Mouse (Mus musculus) heart, embryonic 10.5 days (tissue): ENCODE measurements at regions not wholly inside any gene's neighbourhood (a gene's known extent, or its start where the extent isn't known, plus 50 kb on each side); places are given as distances from the start of the nearest gene placed in this dataset.

Source experiments
- DNase-seq: peaks from one replicate; pipeline ENCODE4 v3.0.0-alpha.2; 2017; ENCODE audit warnings: low spot score
- H3K27ac ChIP-seq: fragments of 300-500 bp; sonication (generic); 2 replicates; pipeline ENCODE4 v1.5.1; 2016; ENCODE audit warnings: mild to moderate bottlenecking
- H3K27me3 ChIP-seq: fragments of 300-500 bp; sonication (generic); 2 replicates; pipeline ENCODE4 v1.6.1; 2016; ENCODE audit warnings: mild to moderate bottlenecking; ENCODE audit not compliant: poor library complexity, insufficient read depth, severe bottlenecking
- H3K36me3 ChIP-seq: fragments of 300-500 bp; sonication (generic); 2 replicates; pipeline ENCODE4 v1.6.1; 2016; ENCODE audit warnings: mild to moderate bottlenecking, moderate library complexity
- H3K4me1 ChIP-seq: fragments of 300-500 bp; sonication (generic); 2 replicates; pipeline ENCODE4 v1.6.1; 2016; ENCODE audit warnings: mild to moderate bottlenecking
- H3K4me3 ChIP-seq: fragments of 300-500 bp; sonication (generic); 2 replicates; pipeline ENCODE4 v1.5.1; 2016; ENCODE audit warnings: mild to moderate bottlenecking, moderate library complexity
- H3K9me3 ChIP-seq: fragments of 300-500 bp; sonication (generic); 2 replicates; pipeline ENCODE4 v1.6.1; 2016; ENCODE audit warnings: mild to moderate bottlenecking, moderate library complexity
- WGBS: fragments of 180-500 bp; shearing (Covaris S2); methylation state at CpG from one replicate; pipeline ENCODE4 v1.1.7; 2016; 5-methylcytosine and 5-hydroxymethylcytosine counted together

DNA sequence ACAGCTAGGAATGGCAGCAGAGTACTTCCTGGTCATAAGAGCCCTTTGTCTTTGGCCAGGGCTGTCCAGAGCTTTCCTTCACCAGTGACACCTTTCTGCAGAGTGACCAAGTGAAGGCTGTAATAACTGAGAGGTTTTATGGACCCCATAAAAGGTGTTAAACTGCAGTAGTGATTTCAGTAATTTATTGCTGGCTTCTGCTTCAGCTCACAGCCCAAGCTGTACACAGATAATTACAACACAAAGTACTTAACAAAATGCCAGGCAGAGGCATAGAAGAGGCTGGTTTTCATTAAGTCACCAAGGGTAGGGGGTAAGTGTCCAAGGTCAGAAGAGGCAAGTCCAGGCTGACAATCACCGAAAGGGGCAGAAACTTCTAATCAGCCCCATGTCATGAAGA lies 83.8 kb downstream of the Eif4e start:
- no peak for DNase-seq
- no peaks in the 10 kb centered on the region for H3K36me3 ChIP-seq
- H3K27me3 ChIP-seq = peaks cover 4% of the 10 kb centered on the region; the same call in 1 of the 2 replicates
- 64% methylated on average over 1 of the region's 1 CpGs for WGBS
- H3K4me3 ChIP-seq = no peak overlapping the region
- H3K27ac ChIP-seq = no peak overlapping the region
- H3K9me3 ChIP-seq = no peaks in the 10 kb centered on the region
- peaks cover 32% of the 10 kb centered on the region for H3K4me1 ChIP-seq

GRCm38 (mm10) chr3:138612884-138613653 lies 87.1 kb downstream of the Eif4e start:
- H3K27ac ChIP-seq = peak overlapping the region; percentile 47; the same call in 1 of the 2 replicates
- peaks cover 31% of the 10 kb centered on the region for H3K4me1 ChIP-seq
- H3K9me3 ChIP-seq = no peaks in the 10 kb centered on the region
- peaks cover 4% of the 10 kb centered on the region; the same call in 1 of the 2 replicates for H3K27me3 ChIP-seq
- 0 out of 2 replicates have a peak overlapping the region, but pooled peaks have one; percentile 3 for H3K4me3 ChIP-seq
- no peaks in the 10 kb centered on the region for H3K36me3 ChIP-seq
- WGBS = 23% methylated on average over 9 of the region's 9 CpGs
- peak; percentile 84 for DNase-seq

GRCm38 (mm10) chr3:138613680-138614079 lies 87.7 kb downstream of the Eif4e start:
- Histone ChIP-seq H3K4me1 (peaks cover 26% of the 10 kb centered on the region), H3K36me3 (no peaks in the 10 kb centered on the region), H3K9me3 (no peaks in the 10 kb centered on the region), H3K4me3 (0 out of 2 replicates have a peak overlapping the region, but pooled peaks have one; percentile 3), H3K27me3 (peaks cover 4% of the 10 kb centered on the region; the same call in 1 of the 2 replicates), H3K27ac (peak overlapping the region; percentile 42; the same call in 1 of the 2 replicates)
- DNase-seq = no peak
- WGBS = 79% methylated on average over 3 of the region's 3 CpGs

- Histone ChIP-seq H3K9me3 (no peaks in the 10 kb centered on the region), H3K27me3 (peaks cover 4% of the 10 kb centered on the region; the same call in 1 of the 2 replicates), H3K36me3 (no peaks in the 10 kb centered on the region), H3K27ac (no peak overlapping the region), H3K4me3 (no peak overlapping the region), H3K4me1 (peaks cover 24% of the 10 kb centered on the region)
- no peak for DNase-seq
- 90% methylated on average over 2 of the region's 2 CpGs for WGBS
Observed at GRCm38 (mm10) chr3:138614899-138615298, 88.9 kb downstream of the Eif4e start.

DNA sequence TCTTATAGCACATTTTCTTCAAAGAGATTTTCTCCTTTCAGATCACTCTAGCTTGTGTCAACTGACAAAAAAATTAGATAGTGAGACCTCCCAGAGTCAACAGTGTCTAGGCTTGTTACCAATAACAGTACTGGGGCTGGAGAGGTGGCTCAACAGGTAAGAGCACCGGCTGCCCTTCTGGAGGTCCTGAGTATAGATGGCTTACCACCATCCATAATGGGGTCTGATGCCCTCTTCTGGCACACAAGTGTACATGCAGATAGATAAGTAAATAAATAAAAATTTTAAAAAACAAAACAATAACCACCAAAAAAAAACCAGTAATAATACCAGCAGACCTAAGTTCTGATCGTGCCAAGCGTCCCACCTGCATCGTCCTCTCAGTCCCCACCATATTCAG lies 94.3 kb downstream of the Eif4e start:
- no peak overlapping the region for H3K4me3 ChIP-seq

DNA sequence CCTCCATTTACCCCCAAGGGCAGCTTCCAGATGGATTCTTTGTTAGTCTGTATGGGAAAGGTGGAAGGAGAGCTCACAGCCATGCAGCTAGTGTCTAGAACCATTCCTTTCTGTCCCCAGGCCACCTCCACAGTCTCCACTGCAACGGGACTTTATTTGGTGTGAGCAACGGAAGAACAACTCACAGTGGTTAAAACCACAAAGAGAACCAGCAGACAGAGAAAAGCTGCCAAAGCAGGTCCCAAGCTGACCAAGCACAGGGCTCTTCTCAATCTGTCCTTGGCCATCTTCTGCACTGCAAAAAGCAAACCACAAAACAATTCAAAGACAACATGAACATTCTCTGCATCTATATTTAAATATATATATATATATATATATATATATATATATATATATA lies 98.1 kb downstream of the Eif4e start:
- no peaks in the 10 kb centered on the region for H3K27me3 ChIP-seq
- WGBS = 84% methylated on average over 2 of the region's 2 CpGs
- H3K36me3 ChIP-seq = no peaks in the 10 kb centered on the region
- no peaks in the 10 kb centered on the region for H3K4me1 ChIP-seq
- H3K27ac ChIP-seq = no peak overlapping the region
- no peaks in the 10 kb centered on the region for H3K9me3 ChIP-seq
- DNase-seq = no peak
- no peak overlapping the region for H3K4me3 ChIP-seq

More for the DNA sequence above, 94.3 kb downstream of the Eif4e start:
- H3K9me3 ChIP-seq = no peaks in the 10 kb centered on the region
- DNase-seq = no peak
- no peaks in the 10 kb centered on the region for H3K27me3 ChIP-seq
- H3K27ac ChIP-seq = no peak overlapping the region
- WGBS = 76% methylated on average over 4 of the region's 4 CpGs
- H3K36me3 ChIP-seq = no peaks in the 10 kb centered on the region
- no peaks in the 10 kb centered on the region for H3K4me1 ChIP-seq

DNA sequence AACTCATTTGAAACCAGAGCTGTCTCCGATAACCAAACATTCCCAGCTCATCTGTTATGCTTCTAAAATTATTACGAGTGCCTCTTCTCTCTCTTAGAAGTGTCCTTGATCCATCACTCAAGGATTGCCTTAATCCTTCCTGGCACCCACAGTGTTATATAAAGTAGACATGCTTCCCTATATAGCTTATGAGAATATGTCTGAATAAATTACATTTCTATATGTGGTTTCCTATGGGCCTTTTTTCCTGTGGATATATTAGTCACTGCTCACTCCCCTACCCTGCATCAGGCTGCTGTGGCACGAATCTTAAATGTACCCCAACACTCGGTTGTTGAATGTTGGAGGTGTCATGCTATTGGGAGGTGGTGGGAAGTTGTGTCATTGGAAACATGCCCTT lies 100.3 kb downstream of the Eif4e start:
- Histone ChIP-seq H3K4me1 (no peaks in the 10 kb centered on the region), H3K9me3 (no peaks in the 10 kb centered on the region), H3K27me3 (no peaks in the 10 kb centered on the region), H3K4me3 (no peak overlapping the region), H3K36me3 (no peaks in the 10 kb centered on the region), H3K27ac (no peak overlapping the region)
- no peak for DNase-seq
- 83% methylated on average over 4 of the region's 4 CpGs for WGBS

DNA sequence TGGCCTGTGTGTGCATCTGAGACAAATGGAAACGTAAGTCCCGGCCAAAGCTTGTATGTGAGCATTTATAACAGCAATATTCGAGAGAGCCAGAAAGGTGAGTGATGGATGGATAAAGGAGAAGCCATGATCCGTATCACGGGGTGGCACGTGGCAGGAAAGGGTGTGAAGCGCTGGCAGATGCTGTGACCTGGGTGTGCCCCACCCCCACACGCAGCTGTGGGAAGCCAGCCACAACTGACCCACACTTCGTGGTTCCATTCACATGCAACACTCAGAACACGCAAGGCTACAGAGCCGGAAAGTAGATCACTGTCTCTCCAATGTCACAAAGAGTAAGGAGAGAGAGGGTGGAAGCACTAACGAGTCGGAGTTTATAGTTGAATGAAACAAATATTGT lies 104.3 kb downstream of the Eif4e start:
- H3K27ac ChIP-seq = no peak overlapping the region
- H3K27me3 ChIP-seq = no peaks in the 10 kb centered on the region
- H3K4me3 ChIP-seq = no peak overlapping the region
- no peak for DNase-seq
- H3K4me1 ChIP-seq = no peaks in the 10 kb centered on the region
- H3K36me3 ChIP-seq = no peaks in the 10 kb centered on the region
- 87% methylated on average over 13 of the region's 13 CpGs for WGBS
- H3K9me3 ChIP-seq = no peaks in the 10 kb centered on the region

DNA sequence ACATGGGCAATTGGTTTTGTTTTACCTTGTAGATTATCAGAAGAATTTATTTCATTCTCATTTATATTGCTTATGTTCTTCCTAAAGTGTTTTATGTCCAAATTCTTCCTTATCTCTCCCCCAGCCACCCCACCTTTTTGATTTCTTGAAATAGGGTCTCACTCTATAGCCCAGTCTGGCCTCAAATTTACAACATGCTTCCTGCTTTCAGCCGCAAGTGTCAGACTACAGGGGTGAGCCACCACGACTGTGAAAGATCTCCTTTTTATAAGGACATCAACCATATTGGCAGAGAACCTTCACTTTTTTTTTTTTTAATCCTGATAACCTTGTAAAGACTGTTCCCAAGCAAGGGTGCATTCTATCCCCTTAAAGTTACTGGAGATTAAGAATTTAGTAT lies 106.1 kb downstream of the Eif4e start:
- Histone ChIP-seq H3K9me3 (no peaks in the 10 kb centered on the region), H3K4me1 (no peaks in the 10 kb centered on the region), H3K27ac (no peak overlapping the region), H3K27me3 (no peaks in the 10 kb centered on the region), H3K36me3 (no peaks in the 10 kb centered on the region), H3K4me3 (no peak overlapping the region)
- DNase-seq = no peak
- WGBS = 67% methylated on average over 2 of the region's 2 CpGs

DNA sequence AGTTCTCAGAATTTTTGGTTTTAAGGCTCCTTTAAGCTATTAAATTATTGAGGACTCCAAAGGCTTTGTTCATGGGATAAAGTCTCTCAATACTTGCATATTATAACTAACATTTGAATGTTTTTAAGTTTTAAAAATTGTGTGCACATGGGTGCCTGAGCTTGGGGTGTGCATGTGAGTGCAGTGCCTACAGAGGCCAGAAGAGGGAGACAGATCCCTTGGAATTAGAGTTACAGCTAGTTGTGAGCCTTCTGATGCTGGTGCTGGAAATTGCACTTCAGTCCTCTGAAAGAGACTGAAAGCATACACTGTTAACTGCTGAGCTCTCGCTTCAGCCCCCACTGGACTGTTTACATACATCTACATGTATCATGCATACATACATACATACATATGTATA lies 100.0 kb upstream of the Tspan5 start:
- Histone ChIP-seq H3K4me3 (no peak overlapping the region), H3K36me3 (no peaks in the 10 kb centered on the region), H3K4me1 (peaks cover 21% of the 10 kb centered on the region), H3K27ac (no peak overlapping the region), H3K27me3 (peaks cover 4% of the 10 kb centered on the region; the same call in 1 of the 2 replicates), H3K9me3 (no peaks in the 10 kb centered on the region)
- no peak for DNase-seq
- WGBS = 87% methylated on average over 1 of the region's 1 CpGs

GRCm38 (mm10) chr3:138643951-138644285 lies 98.1 kb upstream of the Tspan5 start:
- Histone ChIP-seq H3K27me3 (peaks cover 4% of the 10 kb centered on the region; the same call in 1 of the 2 replicates), H3K4me1 (peaks cover 21% of the 10 kb centered on the region), H3K36me3 (no peaks in the 10 kb centered on the region), H3K9me3 (no peaks in the 10 kb centered on the region), H3K4me3 (peak overlapping the region; percentile 58), H3K27ac (peak overlapping the region; percentile 75)
- DNase-seq = no peak
- 12% methylated on average over 15 of the region's 15 CpGs for WGBS

GRCm38 (mm10) chr3:138644286-138644951 lies 97.6 kb upstream of the Tspan5 start:
- peak; percentile 81 for DNase-seq
- peak overlapping the region; percentile 58 for H3K4me3 ChIP-seq
- H3K27me3 ChIP-seq = peaks cover 4% of the 10 kb centered on the region; the same call in 1 of the 2 replicates
- peaks cover 21% of the 10 kb centered on the region for H3K4me1 ChIP-seq
- 2% methylated on average over 19 of the region's 19 CpGs for WGBS
- peak overlapping the region; percentile 75 for H3K27ac ChIP-seq
- no peaks in the 10 kb centered on the region for H3K36me3 ChIP-seq
- H3K9me3 ChIP-seq = no peaks in the 10 kb centered on the region

DNA sequence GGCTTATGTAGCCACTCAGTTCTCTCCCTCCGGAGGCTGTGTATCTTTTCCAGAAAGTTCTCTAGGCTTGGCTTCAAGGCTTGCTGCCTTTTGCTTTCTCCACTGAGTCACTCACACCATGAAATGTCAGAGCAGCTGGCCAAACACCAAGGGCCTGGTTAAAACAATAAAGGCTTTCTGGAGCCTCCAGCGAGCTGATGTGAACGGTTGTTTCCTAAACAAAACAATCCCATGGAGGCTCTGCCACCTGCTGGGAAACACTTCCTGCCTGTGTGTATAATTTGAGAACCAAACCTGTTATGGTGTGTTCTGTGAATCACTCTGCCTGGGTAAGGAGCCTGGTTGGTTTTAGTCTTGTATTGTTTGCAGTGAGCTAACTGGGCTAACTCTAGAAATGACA lies 96.7 kb upstream of the Tspan5 start:
- Histone ChIP-seq H3K4me3 (peak overlapping the region; percentile 58; the same call in 1 of the 2 replicates), H3K9me3 (no peaks in the 10 kb centered on the region), H3K36me3 (no peaks in the 10 kb centered on the region), H3K27ac (no peak overlapping the region), H3K27me3 (peaks cover 4% of the 10 kb centered on the region; the same call in 1 of the 2 replicates), H3K4me1 (peaks cover 21% of the 10 kb centered on the region)
- no peak for DNase-seq
- 21% methylated on average over 3 of the region's 3 CpGs for WGBS
